Mouse (Mus musculus): ENCODE data around the gene Eif3a. TPM values are rescaled to one million over a fixed set of nuclear protein-coding genes. Genes with fewer than 3 reads are reported as not detected.

Eif3a gene
- polyA plus RNA-seq, 1 experiment from 2014 or later: 54.8 TPM

DNA sequence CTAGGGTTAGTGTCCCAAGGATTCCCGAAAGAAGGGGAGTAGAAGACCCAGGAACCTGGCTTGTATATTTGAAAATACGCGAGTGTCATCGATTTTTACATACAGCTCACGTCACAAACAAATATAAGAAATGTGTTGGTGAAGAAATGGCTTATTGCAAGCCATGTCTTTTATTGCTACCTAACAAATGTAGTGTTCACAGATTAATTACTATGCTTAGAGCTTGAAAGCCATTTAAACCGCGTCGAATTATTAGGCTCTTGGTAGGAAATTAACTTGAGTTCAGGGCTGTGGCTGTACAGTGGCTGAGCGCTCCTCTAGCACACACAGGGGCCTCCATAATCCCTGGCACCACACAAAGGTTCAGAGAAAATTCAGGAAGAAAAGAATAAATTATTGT is 706 bp upstream of the Eif3a start:
- Histone ChIP-seq H3K9ac (replicated peaks) (peak overlapping the region; percentile 99), H3K4me2 (ENCODE audit: low read depth, low read length) (peak overlapping the region; percentile 75), H3K27me3 (ENCODE audit: insufficient read depth, low read length) (no peaks in the 10 kb centered on the region), H3K27ac (ENCODE audit: low read depth) (peak overlapping the region; percentile 100), H3K4me3 (ENCODE audit: low read depth, low read length) (peak overlapping the region; percentile 72), H3K36me3 (replicated peaks; ENCODE audit: insufficient read depth, low read length) (no peaks in the 10 kb centered on the region), H3K4me1 (ENCODE audit: insufficient read depth) (peaks cover 23% of the 10 kb centered on the region), H3K9me3 (ENCODE audit: low read length) (no peaks in the 10 kb centered on the region)
- WGBS (ENCODE audit: insufficient replicate concordance): 16% methylated on average over 9 of the region's 9 CpGs
- no peak for DNase-seq
- no peak for ATAC-seq
- no peak for TF ChIP-seq CTCF (IDR thresholded peaks at IDR 0.05; ENCODE audit: low read depth)

DNA sequence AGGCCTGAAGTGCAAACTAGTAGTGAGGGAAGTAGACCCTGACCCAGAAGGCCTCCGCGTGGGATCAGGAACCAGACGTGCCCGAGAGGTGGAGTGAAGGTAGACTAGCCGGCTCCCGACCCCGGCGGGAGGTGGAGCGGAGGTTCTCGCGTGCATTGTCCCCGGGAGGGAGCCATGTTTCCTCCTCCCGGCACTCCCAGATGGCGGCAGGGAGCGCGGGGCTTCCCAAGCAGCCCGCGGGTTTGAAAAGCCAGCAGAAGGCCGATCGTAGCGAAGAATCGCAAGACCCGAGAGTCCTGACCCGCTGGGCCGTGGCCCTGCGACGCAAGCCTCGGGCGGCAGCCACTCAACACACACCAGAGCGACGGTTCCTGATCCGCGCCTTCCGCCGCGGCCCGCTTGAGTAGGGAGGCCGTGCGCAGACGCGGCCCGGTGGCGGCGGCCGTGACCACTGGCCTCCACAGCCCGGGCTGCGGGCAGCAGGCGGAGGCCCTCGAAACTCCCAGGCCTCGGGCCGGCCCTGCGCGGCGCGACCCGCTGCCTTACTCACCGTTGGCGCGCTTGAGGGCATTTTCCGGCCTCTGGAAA is 445 bp downstream of the Eif3a start:
- ATAC-seq: peak; percentile 61
- 3% methylated on average over 48 of the region's 60 CpGs for WGBS (ENCODE audit: insufficient replicate concordance)

DNA sequence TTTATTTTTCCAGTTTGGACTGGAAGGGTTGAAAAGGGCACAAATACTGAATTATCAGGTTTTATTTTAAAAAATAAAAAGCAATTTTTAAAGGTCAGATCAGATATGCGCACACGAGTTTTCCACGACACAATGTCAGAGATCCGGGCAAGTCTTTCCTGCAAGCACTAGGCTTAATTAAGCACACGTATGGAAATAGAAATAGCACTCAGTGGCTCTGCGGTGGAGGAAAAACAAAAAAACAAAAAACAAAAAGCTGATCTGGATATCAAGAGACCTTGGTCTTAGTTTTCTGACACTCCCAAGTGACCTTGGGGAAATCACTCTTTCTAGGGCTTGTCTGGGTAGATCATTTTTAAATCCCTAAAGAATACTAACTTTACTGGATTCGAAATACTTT is 1.0 kb downstream of the Eif3a start:
- TF ChIP-seq EP300 (IDR thresholded peaks at IDR 0.05; ENCODE audit: low read depth): no peak
- no peak for DNase-seq

More for the DNA sequence above, 445 bp downstream of the Eif3a start:
- peaks cover 24% of the 10 kb centered on the region for H3K4me1 ChIP-seq (ENCODE audit: insufficient read depth)
- H3K9me3 ChIP-seq (ENCODE audit: low read length): no peaks in the 10 kb centered on the region
- no peaks in the 10 kb centered on the region for H3K36me3 ChIP-seq (replicated peaks; ENCODE audit: insufficient read depth, low read length)
- H3K27ac ChIP-seq (ENCODE audit: low read depth): peak overlapping the region; percentile 100
- peak overlapping the region; percentile 75 for H3K4me2 ChIP-seq (ENCODE audit: low read depth, low read length)
- peak; percentile 77 for DNase-seq
- H3K9ac ChIP-seq (replicated peaks): peak overlapping the region; percentile 99
- TF ChIP-seq CTCF (IDR thresholded peaks at IDR 0.05; ENCODE audit: low read depth): no peak
- no peak for TF ChIP-seq EP300 (IDR thresholded peaks at IDR 0.05; ENCODE audit: low read depth)
- peak overlapping the region; percentile 72 for H3K4me3 ChIP-seq (ENCODE audit: low read depth, low read length)
- no peaks in the 10 kb centered on the region for H3K27me3 ChIP-seq (ENCODE audit: insufficient read depth, low read length)

DNA sequence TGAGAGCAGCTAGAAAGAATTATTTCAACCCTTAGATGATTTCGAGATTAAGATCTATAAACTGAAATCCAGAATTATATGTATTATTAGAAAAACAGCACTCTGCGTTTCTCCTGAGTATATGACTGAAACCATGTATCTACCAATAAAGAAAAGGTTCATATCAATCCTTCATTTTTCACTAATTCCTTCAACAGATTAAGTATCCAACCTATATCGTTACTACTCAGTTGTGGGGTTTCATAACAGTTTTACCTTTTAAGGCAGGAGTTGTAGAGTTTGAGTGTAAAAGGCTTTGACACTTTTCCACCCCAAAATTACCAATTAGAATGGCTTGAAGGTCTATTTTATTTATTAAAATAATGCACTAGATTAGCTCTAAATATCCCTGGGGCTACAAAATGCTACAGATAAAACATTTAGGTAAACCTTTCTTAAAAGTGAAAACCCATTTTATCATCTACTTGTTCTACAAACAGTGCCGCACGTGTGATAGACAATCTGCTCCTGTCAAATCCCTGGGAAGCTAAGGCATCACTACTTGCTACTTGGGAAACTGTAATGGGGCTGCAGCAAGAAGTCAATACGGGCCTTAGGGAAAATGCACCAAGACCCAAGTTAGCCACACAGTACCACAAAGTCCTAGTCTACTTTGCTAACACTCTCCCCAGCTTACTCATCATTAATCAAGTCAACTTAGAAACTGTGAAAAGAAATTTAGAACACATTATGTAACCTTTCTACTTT is 2.1 kb downstream of the Eif3a start:
- 24% methylated on average over 6 of the region's 6 CpGs for WGBS (ENCODE audit: insufficient replicate concordance)
- Histone ChIP-seq H3K4me3 (ENCODE audit: low read depth, low read length) (peak overlapping the region; percentile 72), H3K9ac (replicated peaks) (peak overlapping the region; percentile 43), H3K4me2 (ENCODE audit: low read depth, low read length) (peak overlapping the region; percentile 75), H3K9me3 (ENCODE audit: low read length) (no peaks in the 10 kb centered on the region), H3K36me3 (replicated peaks; ENCODE audit: insufficient read depth, low read length) (peaks cover 1% of the 10 kb centered on the region; the same call in 1 of the 2 replicates), H3K27me3 (ENCODE audit: insufficient read depth, low read length) (no peaks in the 10 kb centered on the region), H3K27ac (ENCODE audit: low read depth) (0 out of 2 replicates have a peak overlapping the region, but pooled peaks have one; percentile 0), H3K4me1 (ENCODE audit: insufficient read depth) (peaks cover 29% of the 10 kb centered on the region)
- no peak for ATAC-seq
- no peak for TF ChIP-seq EP300 (IDR thresholded peaks at IDR 0.05; ENCODE audit: low read depth)
- no peak for TF ChIP-seq CTCF (IDR thresholded peaks at IDR 0.05; ENCODE audit: low read depth)
- no peak for DNase-seq

More for the DNA sequence above, 1.0 kb downstream of the Eif3a start:
- no peak for ATAC-seq
- Histone ChIP-seq H3K27me3 (ENCODE audit: insufficient read depth, low read length) (no peaks in the 10 kb centered on the region), H3K9me3 (ENCODE audit: low read length) (no peaks in the 10 kb centered on the region), H3K4me3 (ENCODE audit: low read depth, low read length) (peak overlapping the region; percentile 72), H3K4me1 (ENCODE audit: insufficient read depth) (peaks cover 24% of the 10 kb centered on the region), H3K36me3 (replicated peaks; ENCODE audit: insufficient read depth, low read length) (no peaks in the 10 kb centered on the region), H3K9ac (replicated peaks) (peak overlapping the region; percentile 99), H3K4me2 (ENCODE audit: low read depth, low read length) (peak overlapping the region; percentile 75), H3K27ac (ENCODE audit: low read depth) (peak overlapping the region; percentile 100)
- WGBS (ENCODE audit: insufficient replicate concordance): 2% methylated on average over 7 of the region's 7 CpGs

DNA sequence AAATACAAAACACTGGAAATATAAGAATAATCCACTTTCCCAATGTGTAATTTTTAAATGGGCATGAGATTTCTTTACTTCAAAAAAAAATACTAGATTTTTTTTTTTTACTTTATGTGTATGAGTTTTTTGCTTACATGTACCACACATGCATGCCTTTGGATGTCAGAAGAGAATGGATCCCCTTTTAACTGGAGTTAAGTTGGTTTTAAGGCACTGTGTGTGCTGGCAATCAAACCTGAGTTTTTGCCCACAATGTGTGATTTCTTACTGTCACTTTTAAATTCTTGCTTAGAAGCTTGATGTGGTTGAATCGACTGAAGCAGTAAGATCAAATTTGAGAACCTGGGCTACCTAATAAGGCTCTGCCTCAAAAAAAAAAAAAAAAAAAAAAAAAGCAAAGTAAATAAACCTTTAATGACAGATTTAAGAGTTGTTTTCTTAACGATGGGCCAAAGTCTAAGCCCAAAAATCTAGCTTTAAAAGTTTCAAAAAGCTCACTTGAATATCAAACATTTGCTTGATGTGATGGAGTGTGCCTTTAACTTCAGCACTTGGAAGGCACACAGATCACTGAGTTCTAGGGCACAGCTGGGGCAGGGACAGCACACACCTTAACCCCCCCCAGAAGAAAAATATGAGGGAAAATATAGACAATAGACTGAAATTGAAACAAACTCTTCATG is 2.9 kb downstream of the Eif3a start:
- H3K27ac ChIP-seq (ENCODE audit: low read depth): no peak overlapping the region
- peaks cover 29% of the 10 kb centered on the region for H3K4me1 ChIP-seq (ENCODE audit: insufficient read depth)
- TF ChIP-seq EP300 (IDR thresholded peaks at IDR 0.05; ENCODE audit: low read depth): no peak
- no peak for TF ChIP-seq CTCF (IDR thresholded peaks at IDR 0.05; ENCODE audit: low read depth)
- no peak for ATAC-seq
- peak overlapping the region; percentile 72; the same call in 1 of the 2 replicates for H3K4me3 ChIP-seq (ENCODE audit: low read depth, low read length)
- H3K9ac ChIP-seq (replicated peaks): no peak overlapping the region; the same call in 1 of the 2 replicates
- no peaks in the 10 kb centered on the region for H3K27me3 ChIP-seq (ENCODE audit: insufficient read depth, low read length)
- DNase-seq: no peak
- peak overlapping the region; percentile 75 for H3K4me2 ChIP-seq (ENCODE audit: low read depth, low read length)
- no peaks in the 10 kb centered on the region for H3K9me3 ChIP-seq (ENCODE audit: low read length)
- peaks cover 4% of the 10 kb centered on the region for H3K36me3 ChIP-seq (replicated peaks; ENCODE audit: insufficient read depth, low read length)
- 30% methylated on average over 2 of the region's 2 CpGs for WGBS (ENCODE audit: insufficient replicate concordance)

DNA sequence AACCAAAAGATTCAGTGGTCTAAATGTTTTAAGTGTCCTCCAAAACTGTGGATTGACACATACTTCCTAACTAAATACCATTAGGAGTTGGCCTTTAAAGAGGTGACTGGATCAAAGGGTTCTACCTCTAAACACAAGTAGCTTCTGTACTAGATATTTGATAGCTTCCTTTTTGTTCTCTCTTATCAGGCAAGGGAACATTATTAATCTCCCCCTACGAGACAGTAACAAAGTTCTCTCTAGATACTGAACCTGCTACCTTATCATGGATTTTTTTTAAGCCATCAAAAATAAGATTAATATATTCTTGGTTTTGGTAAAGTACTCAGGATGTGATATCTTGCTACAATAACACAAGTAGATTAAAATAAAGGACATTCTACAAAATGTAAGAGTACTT is 5.7 kb downstream of the Eif3a start:
- Histone ChIP-seq H3K36me3 (replicated peaks; ENCODE audit: insufficient read depth, low read length) (peaks cover 19% of the 10 kb centered on the region), H3K4me2 (ENCODE audit: low read depth, low read length) (no peak overlapping the region), H3K4me3 (ENCODE audit: low read depth, low read length) (no peak overlapping the region), H3K27ac (ENCODE audit: low read depth) (no peak overlapping the region; the same call in 1 of the 2 replicates), H3K27me3 (ENCODE audit: insufficient read depth, low read length) (no peaks in the 10 kb centered on the region), H3K9me3 (ENCODE audit: low read length) (no peaks in the 10 kb centered on the region), H3K9ac (replicated peaks) (no peak overlapping the region), H3K4me1 (ENCODE audit: insufficient read depth) (peaks cover 19% of the 10 kb centered on the region)
- ATAC-seq: no peak
- no peak for TF ChIP-seq EP300 (IDR thresholded peaks at IDR 0.05; ENCODE audit: low read depth)
- no peak for DNase-seq
- 30% methylated on average over 1 of the region's 1 CpGs for WGBS (ENCODE audit: insufficient replicate concordance)

Data from liver, postnatal 0 days (tissue).